Mouse (Mus musculus) heart, postnatal 25 days (tissue): ENCODE measurements around the gene Anks6. TPM values are rescaled to one million over a fixed set of nuclear protein-coding genes. Genes with fewer than 3 reads are reported as not detected.

Experiments
- DNase-seq: peaks from one replicate; pipeline ENCODE4 v3.0.0; 2022; ENCODE audit warnings: low spot score
- intact Hi-C: fragments of 180-260 bp; cut with DNase I; formaldehyde crosslinking; loops from one replicate; pipeline ENCODE4 v1.15.1; 2025
- total RNA-seq, 2 experiments: library from RNA; stranded (reverse); gene quantifications; 2 replicates each; pipeline ENCODE4 v1.2.3; 2021

Anks6 gene
- total RNA-seq, 2 experiments from 2014 or later, result 3.5 to 3.6 TPM

GRCm38 (mm10) chr4:46991959-46992316, 65.3 kb downstream of the Anks6 start:
- DNase-seq, result no peak
- intact Hi-C loops, result no loop called here

GRCm38 (mm10) chr4:46991016-46991958, 65.9 kb downstream of the Anks6 start, which contains the start of gene Gabbr2:
Gene Gabbr2 (minus strand): TSS chr4:46991873.
- intact Hi-C loops, result no loop called here
- DNase-seq, result no peak

GRCm38 (mm10) chr4:46990281-46991015, 66.8 kb downstream of the Anks6 start:
- DNase-seq, result no peak
- intact Hi-C loops, result no loop called here

DNA sequence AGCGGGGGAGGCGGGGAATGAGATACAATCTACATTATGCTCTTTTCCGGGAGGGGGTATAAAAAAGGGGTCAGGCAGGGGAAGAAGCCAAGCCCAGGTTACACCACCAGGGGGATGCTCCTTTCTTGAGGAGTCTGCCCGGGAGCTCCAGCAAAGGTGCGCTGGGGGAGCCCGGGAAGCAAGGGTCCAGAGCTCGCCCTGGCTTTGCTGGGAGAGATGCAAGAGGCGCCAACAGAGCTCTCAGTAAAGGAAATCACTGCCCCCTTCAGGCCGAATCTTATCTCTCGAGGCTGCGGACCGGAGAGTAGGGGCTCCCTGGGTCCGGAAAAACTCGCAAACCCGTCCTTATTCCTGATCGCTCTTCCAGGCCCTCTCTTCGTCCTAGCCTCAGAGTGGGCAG, 67.4 kb downstream of the Anks6 start:
- no peak for DNase-seq
- intact Hi-C loops, result no loop called here

GRCm38 (mm10) chr4:46988824-46989223, 68.4 kb downstream of the Anks6 start:
- no peak for DNase-seq
- intact Hi-C loops, result no loop called here

DNA sequence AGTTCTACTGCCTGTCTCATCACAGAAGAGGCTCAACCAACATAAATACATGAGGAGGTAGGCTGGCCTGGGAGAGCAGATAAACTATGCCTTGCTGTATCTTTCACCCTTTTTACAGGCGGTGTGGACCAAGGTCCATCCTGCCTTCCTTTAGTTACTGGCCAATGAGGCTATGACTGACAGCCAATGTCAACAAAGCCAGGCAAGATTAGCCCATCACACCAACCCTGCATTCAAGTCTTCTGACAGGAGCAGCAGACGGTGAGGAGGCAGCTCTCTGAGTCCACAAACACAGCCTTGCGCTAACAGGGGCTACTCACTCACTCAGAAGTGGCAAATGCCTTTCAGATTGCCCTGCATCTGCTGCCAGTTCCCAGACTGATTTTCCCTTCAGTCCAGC, 69.0 kb downstream of the Anks6 start:
- no peak for DNase-seq
- intact Hi-C loops, result no loop called here

GRCm38 (mm10) chr4:46987809-46988208, 69.4 kb downstream of the Anks6 start:
- intact Hi-C loops, result no loop called here
- DNase-seq, result no peak

GRCm38 (mm10) chr4:46986054-46986453, 71.2 kb downstream of the Anks6 start:
- intact Hi-C loops, result no loop called here
- no peak for DNase-seq

DNA sequence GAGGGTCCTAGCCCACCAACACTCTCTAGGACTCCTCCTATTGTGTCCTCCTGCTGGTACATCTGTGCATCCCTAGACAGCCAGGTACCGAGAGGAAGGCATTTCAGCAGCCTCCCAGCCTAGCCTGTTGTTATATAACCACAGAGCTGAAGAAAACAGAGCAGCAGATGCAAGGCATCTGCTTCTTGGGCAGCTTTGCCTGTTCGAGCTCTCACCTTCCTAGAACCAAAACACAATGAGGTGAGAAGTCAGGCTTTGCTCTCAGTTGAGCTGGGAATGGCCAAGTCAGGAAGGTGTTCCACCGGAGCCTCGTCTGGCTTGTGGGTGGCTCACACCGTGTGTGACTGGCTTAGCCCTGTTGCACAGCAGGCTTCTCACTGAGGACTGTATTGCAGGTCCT, 74.3 kb downstream of the Anks6 start:
- intact Hi-C loops, result no loop called here
- no peak for DNase-seq

DNA sequence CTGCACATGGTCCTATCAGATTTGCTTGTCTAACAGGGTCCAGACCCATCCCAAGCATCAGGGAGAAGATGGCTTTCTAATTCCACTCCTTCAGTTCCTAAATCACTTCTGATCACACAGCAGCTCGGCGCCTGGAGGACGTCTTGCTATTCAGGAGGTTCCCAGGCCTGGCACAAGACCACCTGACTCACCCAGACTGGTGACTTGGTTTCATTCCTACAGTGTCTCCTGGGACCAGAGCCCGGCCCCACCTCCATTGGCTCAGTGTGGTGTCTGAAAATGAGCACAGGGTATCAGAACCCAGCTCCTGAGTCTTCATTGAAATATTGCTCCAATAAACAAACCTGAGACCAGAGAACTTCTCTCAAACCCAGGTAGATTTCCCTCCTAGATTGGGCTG, 75.1 kb downstream of the Anks6 start:
- no peak for DNase-seq
- intact Hi-C loops, result no loop called here

DNA sequence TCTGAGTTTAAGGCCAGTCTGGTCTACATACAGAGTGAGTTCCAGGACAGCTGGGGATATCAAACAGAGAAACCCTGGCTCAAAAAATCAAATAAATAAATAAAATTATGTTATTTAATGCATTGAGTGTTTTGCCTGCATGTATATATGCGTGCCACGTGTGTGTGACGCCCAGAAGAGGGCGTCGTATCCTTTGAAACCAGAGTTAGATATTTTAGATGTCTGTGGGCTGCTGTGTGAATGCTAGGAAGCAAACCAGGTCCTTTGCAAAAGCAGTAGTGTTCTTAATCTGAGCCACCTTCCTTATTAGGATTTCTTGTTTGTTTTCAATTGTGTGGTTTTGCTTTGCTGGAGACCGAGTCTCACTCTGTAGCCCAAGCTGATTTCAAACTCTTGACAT, 78.9 kb downstream of the Anks6 start:
- intact Hi-C loops, result no loop called here
- no peak for DNase-seq

- DNase-seq, result no peak
- intact Hi-C loops, result no loop called here
Observed at GRCm38 (mm10) chr4:46977161-46977560, 80.1 kb downstream of the Anks6 start.

DNA sequence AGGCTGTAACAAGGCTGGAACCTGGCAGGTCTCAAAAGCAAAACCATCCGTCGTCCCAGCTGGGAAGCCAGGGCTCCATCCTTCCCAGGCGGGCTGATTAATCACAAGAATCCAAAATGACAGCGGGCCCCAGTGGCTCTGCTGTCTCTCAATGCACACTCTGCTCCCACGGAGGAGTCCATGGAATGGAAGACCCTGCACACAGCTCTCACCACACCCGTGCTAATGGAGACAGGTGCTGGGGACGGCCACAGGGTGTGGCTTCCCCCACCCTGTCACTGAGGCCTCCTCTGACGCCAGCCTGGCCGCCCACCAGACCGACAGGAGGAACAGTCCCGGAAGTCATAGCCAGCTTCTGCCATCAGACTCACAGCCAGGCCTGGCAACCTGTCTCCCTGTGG, 80.6 kb downstream of the Anks6 start:
- intact Hi-C loops, result no loop called here
- DNase-seq, result no peak

DNA sequence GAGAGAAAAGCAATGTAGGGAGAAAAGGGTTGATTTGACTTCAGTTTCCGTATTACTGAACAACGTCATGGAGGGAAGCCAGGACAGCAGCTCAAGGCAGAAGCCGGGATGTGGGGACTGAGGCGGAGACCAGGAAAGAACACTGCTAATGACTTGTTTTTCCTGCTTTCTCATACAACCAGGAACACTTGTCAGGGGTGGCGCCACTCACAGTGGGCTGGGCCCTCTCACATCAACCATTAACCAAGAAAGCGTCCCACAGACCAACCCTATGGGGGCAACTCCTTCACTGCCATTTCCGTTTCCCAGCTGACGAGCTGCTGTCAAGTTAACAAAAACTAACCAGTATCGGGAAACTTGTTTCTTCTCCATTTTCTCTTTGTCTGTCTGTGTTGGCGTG, 83.9 kb downstream of the Anks6 start:
- DNase-seq, result no peak
- intact Hi-C loops, result no loop called here

DNA sequence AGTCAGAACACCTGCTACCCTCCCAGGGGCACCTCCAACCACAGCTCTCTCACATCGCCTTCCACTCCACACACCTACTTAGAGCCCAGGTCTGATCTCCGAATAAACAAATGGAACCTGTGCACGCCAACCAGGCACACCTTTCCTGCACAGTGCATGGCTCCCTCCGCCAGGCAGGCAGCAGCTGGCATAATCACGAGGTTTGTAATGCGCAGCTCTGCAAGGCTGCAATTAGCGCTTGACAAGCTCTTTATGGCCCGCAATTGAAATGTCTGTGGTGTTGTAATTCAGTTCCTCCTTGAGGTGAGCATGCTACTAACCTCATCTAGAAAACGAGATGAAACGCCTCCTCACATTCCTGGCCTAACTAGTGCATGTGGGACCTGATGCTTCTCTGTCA, 89.2 kb downstream of the Anks6 start:
- intact Hi-C loops, result no loop called here
- DNase-seq, result no peak

GRCm38 (mm10) chr4:46966551-46966950, 90.7 kb downstream of the Anks6 start:
- intact Hi-C loops, result no loop called here
- no peak for DNase-seq

Other genes with a start within 250 kb of the Anks6 start
- under 1 TPM in 1 of 2 experiments, not detected in 1; 0.11 TPM for gene Gabbr2, start 65.6 kb downstream of the Anks6 start, total RNA-seq
- gene Galnt12, start 34.5 kb upstream of the Anks6 start, total RNA-seq, result under 1 TPM; 0.18 to 0.39 TPM
- 100 to 1,000 TPM; 132 to 168 TPM for gene Col15a1, start 150.7 kb upstream of the Anks6 start, total RNA-seq